Mouse (Mus musculus) cerebellum, adult 18-20 months (tissue): ENCODE measurements around the gene Art3.

Experiments used
- DNase-seq, 2 experiments: peaks; one replicate each; pipeline ENCODE4 v3.0.0; 2021

The Art3 gene

GRCm38 (mm10) chr5:92331635-92332338 lies at the start of gene Art3:
Art3 (plus strand) TSS chr5:92331827.
- DNase-seq = no peak

- DNase-seq = no peak
Observed at GRCm38 (mm10) chr5:92282571-92282970, 49.1 kb upstream of the Art3 start.

GRCm38 (mm10) chr5:92283107-92283506 lies 48.5 kb upstream of the Art3 start:
- DNase-seq = no peak

GRCm38 (mm10) chr5:92287840-92288239 lies 43.8 kb upstream of the Art3 start:
- no peak for DNase-seq

DNA sequence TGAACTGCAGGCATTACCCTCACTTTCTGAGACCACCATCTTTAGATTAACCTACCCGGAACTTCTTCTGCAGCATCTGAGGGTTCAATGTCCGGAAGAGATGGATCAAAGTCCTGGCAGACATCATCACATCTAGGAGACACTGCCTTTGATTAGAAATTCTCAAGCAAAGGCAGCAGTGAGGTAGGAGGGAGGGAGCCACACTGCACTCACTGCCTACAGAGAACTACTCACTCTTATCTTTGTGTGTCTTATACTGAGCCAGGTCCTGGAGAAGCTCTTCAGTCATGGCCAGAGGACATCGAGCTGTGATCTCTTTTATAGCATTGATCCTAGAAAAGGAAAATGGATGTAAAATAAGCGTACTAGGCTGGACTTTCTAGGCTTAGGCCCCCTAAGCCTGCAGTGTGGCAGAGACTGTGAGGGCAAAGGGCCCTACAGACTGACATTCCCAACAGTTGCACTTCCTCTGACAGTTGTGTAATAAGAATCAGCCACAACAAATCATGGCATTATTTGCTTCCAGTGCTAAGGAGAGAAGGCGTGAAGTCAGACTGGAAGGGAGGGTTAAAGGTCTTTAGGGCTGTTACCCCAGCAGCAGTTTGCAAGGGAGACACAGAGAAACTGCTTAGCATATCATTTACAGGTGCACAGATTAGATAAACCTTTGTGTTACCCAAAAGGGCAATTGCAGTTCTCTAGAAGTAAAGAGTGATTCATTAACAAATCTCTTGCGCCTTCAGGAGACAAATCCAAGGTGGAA lies 39.8 kb upstream of the Art3 start:
- no peak for DNase-seq

DNA sequence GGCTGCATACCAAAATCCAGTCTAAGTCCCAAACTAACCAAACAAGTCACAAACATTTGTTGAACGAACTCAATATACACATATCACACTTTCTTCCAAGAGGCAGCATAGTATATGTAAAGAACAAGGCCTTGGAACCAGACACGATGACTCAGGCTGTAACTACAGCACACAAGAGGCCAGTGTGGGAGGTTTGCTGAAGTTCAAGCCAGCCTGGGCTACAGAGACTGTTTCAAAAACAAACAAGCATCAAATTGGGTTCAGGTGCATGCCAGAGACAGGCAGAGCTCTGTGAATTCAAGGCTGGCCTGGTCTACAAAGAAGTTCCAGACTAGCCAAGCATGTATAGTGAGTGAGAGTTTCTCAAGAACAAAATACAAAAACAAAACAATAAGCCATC lies 37.1 kb upstream of the Art3 start:
- DNase-seq = no peak

- no peak for DNase-seq
Observed at GRCm38 (mm10) chr5:92302149-92302840, 29.3 kb upstream of the Art3 start.

DNA sequence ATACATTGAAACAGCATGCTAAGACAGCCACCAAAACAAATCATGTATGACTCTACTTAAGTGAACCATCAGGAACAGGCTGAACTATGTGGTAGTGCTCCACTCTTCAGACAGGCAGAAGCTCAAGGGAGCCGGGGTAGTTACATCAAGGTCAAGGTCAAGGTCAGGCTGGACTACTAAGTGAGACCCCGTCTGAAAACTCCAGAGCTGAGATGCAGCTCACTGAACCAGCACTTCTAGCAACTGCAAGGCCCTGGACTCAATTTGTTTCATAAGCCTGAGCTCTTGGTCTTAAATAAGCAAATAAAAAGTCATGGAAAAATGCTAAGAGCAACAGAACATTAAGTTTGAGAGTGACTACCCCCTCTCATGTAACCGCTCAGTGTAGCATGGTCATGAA lies 27.3 kb upstream of the Art3 start:
- no peak for DNase-seq

DNA sequence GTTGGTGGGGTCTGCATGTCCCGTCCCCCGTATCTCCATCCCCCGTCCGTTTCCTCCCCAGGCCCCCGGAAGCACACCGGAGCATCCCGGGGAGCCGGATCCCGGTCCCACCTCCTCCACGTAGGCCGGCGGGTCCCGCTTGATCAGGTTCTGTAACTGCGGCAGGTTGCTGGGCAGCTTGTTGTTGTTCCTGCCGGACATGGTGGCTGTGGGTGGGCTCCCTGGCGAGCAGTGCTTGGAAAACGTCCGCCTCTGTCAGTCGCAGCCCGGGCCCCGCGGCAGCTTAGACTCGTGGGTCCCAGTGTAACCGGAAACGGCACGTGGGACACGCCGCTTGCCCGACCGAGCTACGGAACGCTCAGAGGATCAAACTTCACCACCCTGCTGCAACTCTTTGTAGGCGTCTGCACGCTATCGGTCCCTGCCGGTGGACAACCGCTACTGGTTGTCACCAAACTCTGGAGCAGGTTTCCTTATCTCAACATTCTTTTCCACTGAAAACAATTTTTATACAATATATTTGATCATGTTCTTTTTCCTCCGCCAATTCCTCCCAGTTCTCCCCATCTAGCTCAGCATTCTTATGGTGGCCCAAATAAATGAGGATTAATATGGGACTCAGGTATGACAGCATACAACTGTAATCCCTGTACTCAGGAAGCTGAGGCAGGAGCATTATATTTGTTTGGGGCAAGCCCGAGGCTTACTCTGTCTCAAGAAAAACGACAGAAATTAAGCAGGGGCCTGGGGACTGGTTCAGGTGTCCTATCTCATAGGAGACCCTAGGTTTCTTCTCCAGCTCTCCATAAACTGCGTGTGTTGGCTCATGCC lies 21.7 kb upstream of the Art3 start, which contains the start of gene Sdad1:
Sdad1 (minus strand) TSS at position 799 of the 831 bp plus-strand sequence.
- DNase-seq = peak; percentile 94 to 95

DNA sequence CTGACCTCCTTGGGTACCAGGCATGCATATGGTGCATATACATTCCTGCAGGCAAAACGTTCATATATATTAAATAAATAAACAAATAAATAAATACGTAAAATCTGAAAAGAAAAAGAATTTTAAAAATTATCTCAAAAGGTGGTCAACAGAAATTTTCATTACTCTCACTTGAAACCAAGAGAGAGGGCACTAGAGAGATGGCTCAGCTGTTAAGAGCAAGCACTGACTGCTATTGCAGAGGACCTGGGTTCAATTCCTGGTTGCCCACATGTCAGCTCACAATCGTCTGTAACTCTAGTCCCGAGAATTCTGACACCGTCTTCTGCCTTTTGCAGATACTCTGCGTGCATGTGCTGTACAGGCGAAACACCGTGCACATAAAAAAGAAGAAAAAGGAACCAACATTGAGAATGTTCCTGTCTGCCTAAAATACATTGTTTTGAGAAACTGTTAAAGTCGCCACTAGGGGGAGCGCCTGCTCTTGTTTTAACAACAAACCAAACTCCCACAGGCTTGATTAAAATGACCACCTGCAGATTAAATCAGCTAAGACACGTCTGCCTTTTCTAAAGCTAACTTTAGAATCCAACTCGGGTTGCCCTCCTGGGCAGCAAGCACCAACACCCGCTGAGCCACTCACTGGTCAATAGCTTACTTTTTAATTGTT lies 19.4 kb upstream of the Art3 start:
- peak; percentile 84 to 91 for DNase-seq

DNA sequence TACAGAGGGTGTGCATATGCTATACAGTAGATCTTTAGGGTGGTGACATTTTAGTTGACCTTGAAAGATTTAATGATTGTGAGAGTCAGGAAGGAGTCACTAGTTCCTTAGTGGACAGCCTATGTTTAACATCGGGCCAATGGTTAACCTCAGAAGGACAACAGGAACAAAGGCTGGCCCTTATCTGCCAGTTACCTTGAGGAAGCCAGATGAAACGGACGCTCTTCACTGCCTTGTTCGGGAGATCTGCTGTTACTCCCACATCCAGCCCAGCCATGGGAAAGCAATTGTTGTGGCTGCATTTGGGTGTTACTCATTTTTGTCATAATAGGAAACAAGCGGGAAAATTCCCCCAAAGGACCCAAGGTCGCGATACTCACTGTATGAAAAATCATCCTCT lies 17.9 kb upstream of the Art3 start:
- no peak for DNase-seq

DNA sequence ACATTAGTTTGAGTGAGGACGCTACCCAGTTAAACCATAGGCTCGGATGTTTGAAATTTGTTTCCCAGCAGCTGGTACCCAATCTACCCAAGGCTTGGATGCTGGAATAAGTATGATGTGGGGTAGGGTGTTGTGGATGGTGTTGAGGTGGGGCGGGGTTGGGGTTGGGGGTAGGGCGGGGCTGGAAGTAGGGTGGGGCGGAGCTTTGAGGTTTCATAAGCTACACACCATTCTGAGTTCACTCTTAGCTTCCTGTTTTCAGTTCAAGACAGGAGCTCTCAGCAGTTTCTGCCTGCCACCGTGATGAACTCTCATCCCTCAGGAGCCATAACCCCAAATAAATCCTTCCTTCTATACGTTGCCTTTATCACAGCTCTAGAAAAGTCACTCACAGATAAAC lies 13.5 kb upstream of the Art3 start:
- no peak for DNase-seq

DNA sequence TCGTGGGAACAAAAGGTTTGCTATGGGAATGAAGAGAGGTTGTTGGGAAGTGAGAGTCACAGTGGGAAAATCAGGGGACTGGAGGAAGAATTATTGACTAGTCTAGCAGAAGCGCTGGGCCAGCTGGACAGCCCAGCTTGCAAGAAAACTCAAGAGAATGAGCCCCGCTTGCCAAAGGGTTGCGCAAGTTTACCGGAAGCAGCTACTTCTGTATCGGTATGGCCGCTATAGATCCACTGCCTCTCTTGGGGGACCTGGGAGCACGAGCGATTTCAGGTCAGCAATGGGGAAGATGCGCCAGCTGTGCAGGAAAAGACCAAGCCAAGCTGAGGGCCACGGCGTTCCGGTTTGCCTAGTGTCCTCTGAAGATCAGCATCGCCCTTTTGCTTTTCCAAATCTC lies 13.0 kb upstream of the Art3 start:
- no peak for DNase-seq

- DNase-seq = no peak
Observed at GRCm38 (mm10) chr5:92321631-92322400, 9.8 kb upstream of the Art3 start.

DNA sequence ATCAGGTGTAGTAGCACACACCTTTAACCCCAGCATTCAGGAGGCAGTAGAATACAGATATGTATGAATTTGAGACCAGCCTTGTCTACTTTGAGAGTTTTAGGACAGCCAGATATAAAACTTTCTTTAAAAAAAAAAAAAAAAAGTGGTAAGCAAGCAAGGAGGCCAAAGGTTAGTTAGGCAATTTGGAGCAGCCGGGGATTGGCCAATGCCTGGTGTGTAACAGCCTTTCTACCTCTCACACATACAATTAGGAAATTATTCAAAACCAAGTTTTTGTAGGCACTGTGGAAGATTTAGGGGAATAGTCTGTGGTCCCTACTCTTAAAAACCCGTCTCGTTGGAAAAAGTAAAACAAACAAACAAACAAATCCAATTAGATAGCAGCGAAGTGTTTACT lies 9.0 kb upstream of the Art3 start:
- no peak for DNase-seq

- no peak for DNase-seq
Observed at GRCm38 (mm10) chr5:92323264-92323663, 8.4 kb upstream of the Art3 start.

DNA sequence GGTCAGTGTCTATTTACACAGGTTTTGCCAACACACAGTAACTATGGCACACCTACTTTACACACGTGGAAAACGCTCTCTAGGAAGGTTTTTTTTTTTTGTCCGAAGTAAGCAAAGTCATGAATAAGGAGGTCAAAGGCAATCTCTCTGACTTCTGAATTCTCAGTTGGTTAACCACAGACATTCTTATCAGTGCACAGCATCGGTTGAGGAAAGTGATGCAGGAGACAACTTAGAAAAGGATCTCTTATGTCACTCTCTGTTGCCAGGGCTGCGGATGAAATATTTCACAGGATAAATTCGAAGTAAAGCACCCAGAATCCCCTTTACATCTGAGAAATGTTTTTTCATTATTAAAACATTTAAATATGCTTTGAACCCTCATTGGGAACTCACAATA lies 4.3 kb upstream of the Art3 start:
- DNase-seq = no peak

DNA sequence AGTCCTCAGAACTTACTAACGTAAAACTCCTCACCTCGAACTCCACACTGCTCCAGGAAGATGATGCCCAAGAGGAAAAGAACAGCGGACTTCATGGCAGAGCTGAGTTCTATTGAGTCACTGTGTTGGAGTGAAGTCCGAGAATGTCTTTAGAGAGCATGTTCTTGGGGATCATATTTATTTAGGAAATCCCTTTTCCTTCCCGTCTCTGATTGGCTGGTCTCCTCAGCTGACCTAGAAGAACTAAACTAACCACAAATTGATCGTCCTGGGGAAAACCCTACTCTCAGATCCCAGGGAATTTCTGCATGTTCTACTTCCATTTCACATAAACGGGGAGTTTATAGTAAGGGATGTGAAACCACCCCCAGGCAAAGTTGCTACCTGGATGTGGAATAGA lies 3.7 kb upstream of the Art3 start, which contains the start of gene Cxcl9:
Cxcl9 (minus strand) TSS at position 151 of the 400 bp plus-strand sequence.
- no peak for DNase-seq

GRCm38 (mm10) chr5:92331122-92331521 lies 505 bp upstream of the Art3 start:
- no peak for DNase-seq

DNA sequence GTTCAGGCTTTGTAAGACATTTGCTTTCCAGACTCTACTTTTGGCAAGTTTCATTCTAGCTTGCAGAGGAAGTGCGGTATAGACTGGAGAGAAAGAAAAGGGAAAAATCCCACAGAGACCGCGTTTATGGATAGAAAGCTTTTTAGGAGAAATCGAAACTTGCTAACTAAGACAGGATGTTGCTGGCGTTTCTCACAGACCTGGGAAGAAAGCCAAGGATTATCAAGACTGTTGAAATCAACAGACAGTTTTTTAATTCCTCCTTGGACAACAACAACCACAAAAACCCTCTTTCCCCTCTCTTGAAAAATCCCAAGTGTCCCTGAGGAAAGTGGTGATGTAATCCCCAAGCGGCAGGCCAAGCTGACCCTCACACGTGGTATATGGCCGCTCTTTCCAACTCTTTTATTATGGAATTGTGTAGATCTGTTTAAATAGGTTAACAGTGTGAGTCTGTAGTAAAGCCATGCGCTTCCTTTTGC lies 773 bp downstream of the Art3 start:
- DNase-seq = no peak

DNA sequence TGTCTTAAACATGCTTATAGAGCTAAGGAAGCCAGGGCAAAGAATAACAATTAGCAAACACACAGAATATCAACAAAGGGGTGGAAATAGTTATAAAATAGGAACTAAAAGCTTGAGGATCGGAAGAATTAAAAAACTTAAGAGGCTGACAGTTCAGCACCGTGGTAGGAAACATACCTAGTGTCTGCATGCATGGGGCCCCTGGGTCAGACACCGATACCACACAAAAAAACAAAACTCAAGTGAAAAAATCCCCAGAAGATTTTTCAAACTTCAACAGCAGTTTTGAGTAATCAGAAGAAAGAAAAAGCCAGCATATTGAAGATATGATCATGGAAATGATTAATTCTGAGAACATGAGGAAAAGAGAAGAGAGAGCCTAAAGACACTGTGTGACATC lies 5.1 kb downstream of the Art3 start:
- DNase-seq = no peak
